ENCODE assay signal across 8 mouse cellular contexts in genomic region chr12:28635535-28636476, GRCm38 (mm10). TPM values are rescaled to one million over a fixed set of nuclear protein-coding genes. Genes with fewer than 3 reads are reported as not detected.
A peak's percentile ranks its signal among the peaks of the same experiment; 100 is the strongest.
DNase-seq lines count a peak whose midpoint lies in the region; ATAC-seq and TF ChIP-seq lines count a peak whose summit lies in the region.

TSS of gene Rps7 (minus strand) at chr12:28635953.

- H3K4me2 ChIP-seq in lung, postnatal 0 days (replicated peaks; ENCODE audit: low read depth, low read length): peak within 1 kb of the TSS; percentile 80

- 6% methylated on average over 69 of the region's 69 CpGs for WGBS in hindbrain, embryonic 10.5 days
- WGBS in lung, postnatal 0 days: 5% methylated on average over 69 of the region's 69 CpGs

- peak; percentile 96 for DNase-seq in MN1 (ENCODE audit: low spot score)
- DNase-seq in cerebellum, adult 9-10 months: peak; percentile 94
- peak; percentile 91 for DNase-seq in hindbrain, embryonic 10.5 days (ENCODE audit: low spot score)
- DNase-seq in layer of hippocampus, adult 9-11 months: peak; percentile 91
- DNase-seq in lung, postnatal 0 days (ENCODE audit: low spot score): peak; percentile 98
- DNase-seq in ovary, postnatal 14 days (ENCODE audit: low spot score): peak; percentile 91
- DNase-seq in thymus, postnatal 14 days: peak; percentile 94

- H3K4me3 ChIP-seq in hindbrain, embryonic 10.5 days: peak within 1 kb of the TSS; percentile 96
- H3K4me3 ChIP-seq in lung, postnatal 0 days (ENCODE audit: low read depth, low read length): peak within 1 kb of the TSS; percentile 77

- H3K27ac ChIP-seq in hindbrain, embryonic 10.5 days: peak within 1 kb of the TSS; percentile 99
- peak within 1 kb of the TSS; percentile 88 for H3K27ac ChIP-seq in lung, postnatal 0 days (ENCODE audit: low read length)

- TF ChIP-seq EP300 in lung, postnatal 0 days (IDR thresholded peaks at IDR 0.05): peak; percentile 94

- H3K27me3 ChIP-seq in hindbrain, embryonic 10.5 days (ENCODE audit: insufficient read depth, poor library complexity, severe bottlenecking): no peaks in the 10 kb centered on the region
- H3K27me3 ChIP-seq in lung, postnatal 0 days (replicated peaks; ENCODE audit: insufficient read depth, low read length): no peaks in the 10 kb centered on the region

- peak within 1 kb of the TSS; percentile 99 for H3K9ac ChIP-seq in lung, postnatal 0 days (replicated peaks; ENCODE audit: low read depth)

- peak; percentile 99 for ATAC-seq in frontal cortex, adult (ENCODE audit: low TSS enrichment)
- ATAC-seq in lung, postnatal 0 days: peak; percentile 99

- no peaks in the 10 kb centered on the region for H3K9me3 ChIP-seq in hindbrain, embryonic 10.5 days
- no peaks in the 10 kb centered on the region for H3K9me3 ChIP-seq in lung, postnatal 0 days (ENCODE audit: low read length)

- peaks cover 20% of the 10 kb centered on the region for H3K4me1 ChIP-seq in hindbrain, embryonic 10.5 days (replicated peaks)
- peaks cover 4% of the 10 kb centered on the region; the same call in 1 of the 2 replicates for H3K4me1 ChIP-seq in lung, postnatal 0 days (ENCODE audit: insufficient read depth, low read depth, low read length)

- peaks cover 40% of the 10 kb centered on the region for H3K36me3 ChIP-seq in hindbrain, embryonic 10.5 days
- peaks cover 22% of the 10 kb centered on the region for H3K36me3 ChIP-seq in lung, postnatal 0 days (ENCODE audit: insufficient read depth, low read length)

- no peak for TF ChIP-seq CTCF in lung, postnatal 0 days (IDR thresholded peaks at IDR 0.05)

RNA-seq across cellular contexts. Expression of gene Rps7, which starts in this region (rescaled TPM):
- polyA plus RNA-seq in hindbrain, embryonic 10.5 days (2016; fragmentation: Nextera tagmentation; extraction: Ambion mirVana): 571 and 654 TPM in 2 replicates
- 575 and 592 TPM in 2 replicates for polyA plus RNA-seq in lung, postnatal 0 days (2015; fragmentation: Nextera tagmentation; extraction: Ambion mirVana)

Comparison
In these comparisons a context has a peak if more than half of its experiments do, and no peak if none do; other contexts are left out.
1. Peak in every context shown above with its lines: DNase-seq, ATAC-seq, H3K4me3 ChIP-seq and H3K27ac ChIP-seq.